Mouse (Mus musculus): Measurements from ENCODE around the gene Hspb1. TPM values are rescaled to one million over a fixed set of nuclear protein-coding genes. Genes with fewer than 3 reads are reported as not detected.

The Hspb1 gene
- total and polyA plus RNA-seq, 3 experiments = 1.1 to 3.6 (median 2.6) TPM

DNA sequence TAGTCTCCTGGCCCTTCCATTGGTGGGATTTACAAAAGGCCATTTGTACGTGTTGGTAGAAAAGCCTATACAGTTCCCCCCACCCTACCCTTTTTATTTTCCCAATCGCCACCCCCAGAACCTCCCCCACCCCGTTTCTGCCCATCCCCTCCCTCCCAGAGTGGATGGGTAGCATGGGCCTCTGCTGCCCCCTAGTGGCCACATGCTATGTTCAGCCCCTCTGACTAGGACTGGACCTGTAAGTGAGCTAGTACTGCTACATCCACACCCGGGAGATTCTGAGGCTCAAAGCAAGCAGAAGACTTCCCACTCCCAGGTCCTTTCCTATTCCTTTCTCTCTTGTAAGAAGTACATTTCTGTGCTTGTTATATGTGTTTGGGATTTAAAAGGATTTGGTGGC, 32.6 kb upstream of the Hspb1 start:
- TF ChIP-seq TCF12 (IDR thresholded peaks at IDR 0.05; ENCODE audit: low read depth, low read length) = 0 out of 2 replicates have a peak, but pooled peaks have one; percentile 18
- TF ChIP-seq USF1 (IDR thresholded peaks at IDR 0.05; ENCODE audit: low read depth, low read length) = no peak
- TF ChIP-seq PAX5 (IDR thresholded peaks at IDR 0.05; ENCODE audit: low read length) = no peak
- peak; percentile 24; the same call in 1 of the 2 replicates for TF ChIP-seq CHD2 (IDR thresholded peaks at IDR 0.05; ENCODE audit: low read length)
- TF ChIP-seq CTCF (conservative IDR thresholded peaks at IDR 0.05 in 1 of 2, IDR thresholded peaks at IDR 0.05 in 1 of 2; ENCODE audit: low read depth in 2 of 2, low read length in 2 of 2) = peak; percentile 37 to 83; a peak in 3 of 4 replicates
- TF ChIP-seq ELF1 (IDR thresholded peaks at IDR 0.05; ENCODE audit: low read depth, low read length) = no peak
- TF ChIP-seq USF2 (conservative IDR thresholded peaks at IDR 0.05; ENCODE audit: low read depth, low read length) = no peak
- peak; percentile 74 for TF ChIP-seq RAD21 (IDR thresholded peaks at IDR 0.05; ENCODE audit: low read depth, low read length)
- no peak for TF ChIP-seq ZNF384 (IDR thresholded peaks at IDR 0.05; ENCODE audit: low read depth, low read length)
- TF ChIP-seq NRF1 (IDR thresholded peaks at IDR 0.05; ENCODE audit: low read depth, low read length) = no peak
- peak; percentile 69 for TF ChIP-seq SMC3 (IDR thresholded peaks at IDR 0.05; ENCODE audit: low read depth, low read length)
- TF ChIP-seq ZC3H11A (IDR thresholded peaks at IDR 0.05; ENCODE audit: low read depth, low read length) = 0 out of 2 replicates have a peak, but pooled peaks have one; percentile 16
- no peak for TF ChIP-seq MEF2A (IDR thresholded peaks at IDR 0.05; ENCODE audit: borderline replicate concordance, low read depth, low read length)
- no peak for TF ChIP-seq MAX (IDR thresholded peaks at IDR 0.05; ENCODE audit: low read length)
- TF ChIP-seq IRF4 (IDR thresholded peaks at IDR 0.05; ENCODE audit: low read depth, low read length) = peak; percentile 48; the same call in 1 of the 2 replicates
- TF ChIP-seq NELFE (IDR thresholded peaks at IDR 0.05; ENCODE audit: low read depth, low read length) = 0 out of 2 replicates have a peak, but pooled peaks have one; percentile 19
- TF ChIP-seq MAZ (IDR thresholded peaks at IDR 0.05; ENCODE audit: low read depth, low read length) = peak; percentile 79
- Histone ChIP-seq H3K27ac (ENCODE audit: insufficient read depth, low read depth) (no peak overlapping the region), H3K79me2 (replicated peaks; ENCODE audit: control insufficient read depth, extremely low read depth, insufficient read depth, poor library complexity, severe bottlenecking) (no peaks in the 10 kb centered on the region), H3K27me3 (replicated peaks) (peaks cover 84% of the 10 kb centered on the region), H3K4me2 (ENCODE audit: insufficient read depth, low read depth, poor library complexity, severe bottlenecking) (peak overlapping the region; percentile 6; the same call in 1 of the 2 replicates), H3K4me1 (ENCODE audit: control insufficient read depth in 1 of 2, insufficient read depth in 2 of 2) (peaks cover 8 to 10% of the 10 kb centered on the region in 2 experiments), H3K9ac (ENCODE audit: insufficient read depth, low read depth) (no peak overlapping the region), H3K4me3 (replicated peaks in 1 of 3; ENCODE audit: low read depth in 2 of 3, low read length in 2 of 3, poor library complexity in 1 of 3) (no peak overlapping the region), H3K9me3 (replicated peaks; ENCODE audit: low read length) (no peaks in the 10 kb centered on the region), H3K36me3 (replicated peaks in 1 of 2; ENCODE audit: control insufficient read depth in 1 of 2, insufficient read depth in 1 of 2, low read length in 1 of 2) (no peaks in the 10 kb centered on the region)
- in situ Hi-C loops (cut with MboI; ENCODE audit: low pct_ligation_motif_present, low pct_unique_long_range_greater_than_20kb, low sequenced_read_pairs) = no loop called here
- dilution Hi-C loops (cut with MboI; ENCODE audit: extremely low pct_ligation_motif_present, extremely low pct_unique_long_range_greater_than_20kb, low sequenced_read_pairs) = no loop called here
- DNase-seq (ENCODE audit: extremely low read depth) = peak; percentile 72

DNA sequence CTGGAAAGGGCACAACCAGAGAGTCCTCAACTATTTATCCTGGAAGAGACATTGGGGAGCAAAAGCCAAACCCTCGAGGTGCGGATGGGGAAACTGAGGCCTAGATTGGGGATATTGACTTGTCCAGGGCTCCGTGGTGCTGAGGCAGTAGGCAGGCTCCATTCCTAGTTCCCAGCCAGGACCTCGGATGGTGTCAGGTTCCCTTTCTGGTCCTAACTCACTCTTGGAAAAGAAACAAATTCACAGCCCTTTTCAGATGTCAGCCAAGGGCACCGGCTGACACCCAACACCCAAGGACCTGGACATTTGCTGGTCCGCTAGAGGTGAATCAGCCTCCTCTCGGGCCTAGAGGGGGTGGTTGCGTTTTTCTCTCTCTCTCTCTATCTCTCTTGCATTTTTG, 21.1 kb upstream of the Hspb1 start:
- peaks cover 32% of the 10 kb centered on the region for H3K27me3 ChIP-seq (replicated peaks)
- in situ Hi-C loops (cut with MboI; ENCODE audit: low pct_ligation_motif_present, low pct_unique_long_range_greater_than_20kb, low sequenced_read_pairs) = loop anchor here (10.0 kb wide), 1 partner anchor 252 kb away; no protein-coding TSS in a partner anchor
- dilution Hi-C loops (cut with MboI; ENCODE audit: extremely low pct_ligation_motif_present, extremely low pct_unique_long_range_greater_than_20kb, low sequenced_read_pairs) = no loop called here
- H3K9me3 ChIP-seq (replicated peaks; ENCODE audit: low read length) = peaks cover 24% of the 10 kb centered on the region
- no peaks in the 10 kb centered on the region for H3K79me2 ChIP-seq (replicated peaks; ENCODE audit: control insufficient read depth, extremely low read depth, insufficient read depth, poor library complexity, severe bottlenecking)
- H3K4me3 ChIP-seq (replicated peaks in 1 of 3; ENCODE audit: low read depth in 2 of 3, low read length in 2 of 3, poor library complexity in 1 of 3) = no peak overlapping the region
- H3K4me2 ChIP-seq (ENCODE audit: insufficient read depth, low read depth, poor library complexity, severe bottlenecking) = no peak overlapping the region
- no peaks in the 10 kb centered on the region for H3K36me3 ChIP-seq (replicated peaks in 1 of 2; ENCODE audit: control insufficient read depth in 1 of 2, insufficient read depth in 1 of 2, low read length in 1 of 2)
- no peak for DNase-seq (ENCODE audit: extremely low read depth)
- no peak overlapping the region for H3K27ac ChIP-seq (ENCODE audit: insufficient read depth, low read depth)
- H3K9ac ChIP-seq (ENCODE audit: insufficient read depth, low read depth) = no peak overlapping the region
- no peak for TF ChIP-seq SMC3 (IDR thresholded peaks at IDR 0.05; ENCODE audit: low read depth, low read length)
- TF ChIP-seq E2F4 (IDR thresholded peaks at IDR 0.05; ENCODE audit: insufficient replicate concordance, low read depth, low read length) = no peak
- TF ChIP-seq ZMIZ1 (IDR thresholded peaks at IDR 0.05; ENCODE audit: low read depth, low read length) = no peak
- TF ChIP-seq TCF12 (IDR thresholded peaks at IDR 0.05; ENCODE audit: low read depth, low read length) = no peak
- no peak for TF ChIP-seq ZKSCAN1 (IDR thresholded peaks at IDR 0.05; ENCODE audit: borderline replicate concordance, low read depth, low read length)
- no peak for TF ChIP-seq MEF2A (IDR thresholded peaks at IDR 0.05; ENCODE audit: borderline replicate concordance, low read depth, low read length)
- no peak for TF ChIP-seq KAT2A (IDR thresholded peaks at IDR 0.05; ENCODE audit: insufficient replicate concordance, low read length)
- TF ChIP-seq NRF1 (IDR thresholded peaks at IDR 0.05; ENCODE audit: low read depth, low read length) = no peak
- TF ChIP-seq USF2 (conservative IDR thresholded peaks at IDR 0.05; ENCODE audit: low read depth, low read length) = no peak
- no peak for TF ChIP-seq ZC3H11A (IDR thresholded peaks at IDR 0.05; ENCODE audit: low read depth, low read length)
- TF ChIP-seq JUND (conservative IDR thresholded peaks at IDR 0.05; ENCODE audit: low read depth, low read length) = no peak
- TF ChIP-seq USF1 (IDR thresholded peaks at IDR 0.05; ENCODE audit: low read depth, low read length) = no peak
- TF ChIP-seq POLR2AphosphoS2 (IDR thresholded peaks at IDR 0.05; ENCODE audit: low read depth, low read length) = no peak
- H3K4me1 ChIP-seq (ENCODE audit: control insufficient read depth in 1 of 2, insufficient read depth in 2 of 2) = peaks cover 0 to 23% of the 10 kb centered on the region in 2 experiments; a peak in 2 of 4 replicates

Measured in CH12.LX (cell line).